Mouse (Mus musculus): Measurements from ENCODE around the gene Vmn1r47. TPM values are rescaled to one million over a fixed set of nuclear protein-coding genes. Genes with fewer than 3 reads are reported as not detected.
"Not testable (repeated sequence)": the region's sequence is repeated elsewhere in the genome, so short reads cannot be mapped to it uniquely, and the experiment has no call there.

The Vmn1r47 gene
- polyA plus RNA-seq (2015; fragmentation: Nextera tagmentation; extraction: Ambion mirVana) = not detected in 2 replicates

DNA sequence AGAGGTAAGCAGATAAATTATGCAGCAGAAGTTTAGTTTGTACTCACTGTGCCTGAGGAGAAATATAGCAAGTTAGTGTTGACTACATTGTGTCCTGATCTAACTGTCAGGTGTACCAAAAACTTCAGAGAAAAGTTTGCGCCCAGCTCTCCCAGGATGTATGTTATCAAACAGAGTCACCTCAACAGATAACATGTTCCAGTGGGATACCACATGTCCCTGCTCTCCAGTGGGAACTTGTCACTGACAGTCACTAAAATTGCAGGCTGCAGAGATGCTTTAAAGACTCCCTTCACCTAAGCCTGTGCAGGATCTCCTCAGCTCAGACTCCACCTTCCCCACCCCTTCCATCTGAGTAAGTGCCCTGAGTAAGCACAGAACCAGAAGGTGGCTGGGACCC lies at the start of gene Vmn1r47:
Vmn1r47 (plus strand) TSS at position 301 of the 400 bp plus-strand sequence.
- H3K4me3 ChIP-seq; H3K9ac ChIP-seq; H3K27me3 ChIP-seq; H3K9me3 ChIP-seq; ATAC-seq (ENCODE audit: borderline replicate concordance, extremely low read depth, low FRiP score, low TSS enrichment); H3K4me2 ChIP-seq; H3K4me1 ChIP-seq; H3K27ac ChIP-seq; H3K36me3 ChIP-seq: not testable (repeated sequence)
- 92% methylated on average over 1 of the region's 1 CpGs for WGBS

DNA sequence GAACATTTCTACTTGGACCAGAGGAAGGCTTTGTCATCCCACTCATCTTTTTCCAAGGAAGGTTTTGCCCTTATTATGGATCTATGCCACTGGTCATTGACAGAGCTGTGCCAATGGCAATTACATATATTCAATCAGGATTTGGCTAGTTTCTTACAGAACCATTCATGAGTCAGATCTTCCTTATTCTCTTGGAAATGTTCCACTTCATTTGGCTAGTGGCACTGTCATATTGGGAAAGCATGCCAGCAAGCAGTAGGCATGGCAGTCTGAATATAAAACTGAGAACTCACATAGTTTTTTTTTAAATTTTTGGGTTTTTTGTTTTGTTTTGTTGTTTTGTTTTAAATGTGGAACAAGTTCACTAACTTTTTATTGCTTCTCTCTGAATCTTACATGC lies 49.6 kb upstream of the Vmn1r47 start:
- Histone ChIP-seq H3K27ac (no peak overlapping the region), H3K36me3 (no peaks in the 10 kb centered on the region), H3K27me3 (no peaks in the 10 kb centered on the region), H3K9ac (no peak overlapping the region), H3K9me3 (no peaks in the 10 kb centered on the region), H3K4me3 (no peak overlapping the region), H3K4me1 (no peaks in the 10 kb centered on the region), H3K4me2 (no peak overlapping the region)
- ATAC-seq (ENCODE audit: borderline replicate concordance, extremely low read depth, low FRiP score, low TSS enrichment) = no peak

DNA sequence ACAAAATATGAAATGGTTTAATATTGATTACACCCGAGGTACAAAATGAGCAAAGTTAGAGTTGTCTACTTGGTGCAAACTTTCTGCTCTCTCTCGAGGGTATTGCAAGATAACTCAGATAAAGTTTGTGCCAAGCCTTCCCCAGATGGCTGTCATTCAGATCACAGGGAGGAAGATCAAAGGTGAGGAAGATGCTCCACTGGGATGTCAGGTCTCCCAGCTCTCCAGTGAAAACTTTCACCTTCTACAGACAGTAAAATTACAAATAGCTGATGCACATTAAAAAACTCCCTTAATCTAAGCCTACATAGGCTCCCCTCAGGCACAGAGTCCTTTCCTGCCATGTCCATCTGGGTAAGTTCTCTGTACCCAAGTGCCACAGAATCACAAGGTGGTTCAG lies 46.9 kb upstream of the Vmn1r47 start, which contains the start of gene Vmn1r46:
Vmn1r46 (plus strand) TSS at position 301 of the 400 bp plus-strand sequence.
- H3K4me3 ChIP-seq = no peak within 1 kb of the TSS
- 49% methylated on average over 2 of the region's 2 CpGs for WGBS
- no peaks in the 10 kb centered on the region for H3K27me3 ChIP-seq
- no peak within 1 kb of the TSS for H3K9ac ChIP-seq
- no peak within 1 kb of the TSS for H3K27ac ChIP-seq
- no peaks in the 10 kb centered on the region for H3K36me3 ChIP-seq
- H3K4me1 ChIP-seq = no peaks in the 10 kb centered on the region
- no peaks in the 10 kb centered on the region for H3K9me3 ChIP-seq
- no peak within 1 kb of the TSS for H3K4me2 ChIP-seq
- no peak for ATAC-seq (ENCODE audit: borderline replicate concordance, extremely low read depth, low FRiP score, low TSS enrichment)

DNA sequence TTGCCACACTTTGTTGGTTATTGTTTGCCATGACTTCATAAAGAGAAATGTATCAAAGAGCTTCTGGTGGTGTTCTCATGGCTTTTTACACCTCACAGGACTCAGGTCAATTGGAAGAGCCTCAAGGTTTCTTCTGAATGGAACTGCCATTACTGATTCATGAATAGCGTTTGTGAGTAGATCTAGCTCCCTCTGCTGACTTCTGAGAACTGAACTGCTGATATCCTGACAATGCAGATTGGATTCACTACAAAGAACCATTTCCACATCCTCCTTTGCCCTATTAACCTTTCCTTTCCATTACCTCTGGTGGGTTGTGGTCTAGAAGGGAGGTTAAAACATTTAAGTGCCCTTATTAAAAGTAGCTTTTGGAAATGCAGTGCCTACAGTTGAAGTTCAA lies 30.0 kb upstream of the Vmn1r47 start:
- H3K4me3 ChIP-seq = no peak overlapping the region
- no peaks in the 10 kb centered on the region for H3K36me3 ChIP-seq
- no peaks in the 10 kb centered on the region for H3K4me1 ChIP-seq
- H3K4me2 ChIP-seq = no peak overlapping the region
- H3K27me3 ChIP-seq = no peaks in the 10 kb centered on the region
- no peak for ATAC-seq (ENCODE audit: borderline replicate concordance, extremely low read depth, low FRiP score, low TSS enrichment)
- no peaks in the 10 kb centered on the region for H3K9me3 ChIP-seq
- no peak overlapping the region for H3K9ac ChIP-seq
- no peak overlapping the region for H3K27ac ChIP-seq
- 26% methylated on average over 1 of the region's 1 CpGs for whole genome bisulfite sequencing

DNA sequence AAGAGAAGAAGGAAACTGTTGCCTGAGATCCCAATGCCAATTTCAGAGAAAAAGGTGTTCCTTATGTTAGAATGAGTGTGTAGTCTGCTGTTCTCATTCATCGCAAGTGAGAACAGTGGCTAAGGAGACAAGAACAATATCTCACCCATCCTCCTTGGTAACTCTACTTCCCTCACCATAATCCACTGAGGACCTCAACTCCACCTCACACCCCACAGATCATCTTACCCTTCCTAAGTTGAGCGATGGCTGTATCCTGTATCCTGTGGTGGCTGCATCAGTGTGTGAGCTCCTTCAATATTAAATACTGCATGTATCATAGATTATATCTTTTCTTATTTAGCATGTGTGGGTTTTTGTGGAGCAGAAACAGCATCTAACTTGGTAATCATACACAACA lies 20.8 kb downstream of the Vmn1r47 start, which contains the start of gene Vmn1r48:
Vmn1r48 (minus strand) TSS at position 101 of the 400 bp plus-strand sequence.
- not testable (repeated sequence) for ATAC-seq (ENCODE audit: borderline replicate concordance, extremely low read depth, low FRiP score, low TSS enrichment); H3K36me3 ChIP-seq; H3K4me3 ChIP-seq; H3K27me3 ChIP-seq; H3K4me1 ChIP-seq; H3K27ac ChIP-seq; H3K9me3 ChIP-seq; H3K4me2 ChIP-seq; H3K9ac ChIP-seq
- no CpG with 5 or more reads among the region's 2 CpGs for WGBS

Other genes starting within 250 kb of the Vmn1r47 start
- not detected in 2 replicates for gene Vmn1r42, start 139.7 kb upstream of the Vmn1r47 start, polyA plus RNA-seq (2015; fragmentation: Nextera tagmentation; extraction: Ambion mirVana)
- gene Vmn1r43, start 139.7 kb upstream of the Vmn1r47 start, polyA plus RNA-seq (2015; fragmentation: Nextera tagmentation; extraction: Ambion mirVana) = 0.01 TPM in 1 of 2 replicates, not detected in the other
- gene Vmn1r44, start 132.5 kb upstream of the Vmn1r47 start, polyA plus RNA-seq (2015; fragmentation: Nextera tagmentation; extraction: Ambion mirVana) = not detected in 2 replicates
- not detected in 2 replicates for gene Vmn1r45, start 75.5 kb upstream of the Vmn1r47 start, polyA plus RNA-seq (2015; fragmentation: Nextera tagmentation; extraction: Ambion mirVana)
- not detected in 2 replicates for gene Vmn1r46, start 46.8 kb upstream of the Vmn1r47 start, polyA plus RNA-seq (2015; fragmentation: Nextera tagmentation; extraction: Ambion mirVana)
- gene Vmn1r48, start 20.7 kb downstream of the Vmn1r47 start, polyA plus RNA-seq (2015; fragmentation: Nextera tagmentation; extraction: Ambion mirVana) = not detected in 2 replicates
- not detected in 2 replicates for gene Vmn1r49, start 62.4 kb downstream of the Vmn1r47 start, polyA plus RNA-seq (2015; fragmentation: Nextera tagmentation; extraction: Ambion mirVana)
- gene Vmn1r50, start 85.3 kb downstream of the Vmn1r47 start, polyA plus RNA-seq (2015; fragmentation: Nextera tagmentation; extraction: Ambion mirVana) = not detected in 2 replicates
- gene Vmn1r51, start 106.4 kb downstream of the Vmn1r47 start, polyA plus RNA-seq (2015; fragmentation: Nextera tagmentation; extraction: Ambion mirVana) = not detected in 2 replicates
- not detected in 2 replicates for gene Vmn1r52, start 158.7 kb downstream of the Vmn1r47 start, polyA plus RNA-seq (2015; fragmentation: Nextera tagmentation; extraction: Ambion mirVana)
- gene V1ra8, start 186.6 kb downstream of the Vmn1r47 start, polyA plus RNA-seq (2015; fragmentation: Nextera tagmentation; extraction: Ambion mirVana) = not detected in 2 replicates
- 0.14 TPM in 1 of 2 replicates, not detected in the other for gene Vmn1r53, start 208.3 kb downstream of the Vmn1r47 start, polyA plus RNA-seq (2015; fragmentation: Nextera tagmentation; extraction: Ambion mirVana)
- not detected in 2 replicates for gene Vmn1r54, start 230.2 kb downstream of the Vmn1r47 start, polyA plus RNA-seq (2015; fragmentation: Nextera tagmentation; extraction: Ambion mirVana)

Measured in lung, embryonic 15.5 days (tissue).